Mouse (Mus musculus) frontal cortex, adult (tissue): ENCODE measurements around the gene D3Ertd254e.
"Not testable (repeated sequence)": the region's sequence is repeated elsewhere in the genome, so short reads cannot be mapped to it uniquely, and the experiment has no call there.

Source experiments
- ATAC-seq: cut with Nextera tagmentation; 2 replicates; pipeline ENCODE4 v1.9.2; 2017; ENCODE audit warnings: mild to moderate bottlenecking, moderate library complexity, mixed read lengths; ENCODE audit not compliant: low TSS enrichment

The D3Ertd254e gene

DNA sequence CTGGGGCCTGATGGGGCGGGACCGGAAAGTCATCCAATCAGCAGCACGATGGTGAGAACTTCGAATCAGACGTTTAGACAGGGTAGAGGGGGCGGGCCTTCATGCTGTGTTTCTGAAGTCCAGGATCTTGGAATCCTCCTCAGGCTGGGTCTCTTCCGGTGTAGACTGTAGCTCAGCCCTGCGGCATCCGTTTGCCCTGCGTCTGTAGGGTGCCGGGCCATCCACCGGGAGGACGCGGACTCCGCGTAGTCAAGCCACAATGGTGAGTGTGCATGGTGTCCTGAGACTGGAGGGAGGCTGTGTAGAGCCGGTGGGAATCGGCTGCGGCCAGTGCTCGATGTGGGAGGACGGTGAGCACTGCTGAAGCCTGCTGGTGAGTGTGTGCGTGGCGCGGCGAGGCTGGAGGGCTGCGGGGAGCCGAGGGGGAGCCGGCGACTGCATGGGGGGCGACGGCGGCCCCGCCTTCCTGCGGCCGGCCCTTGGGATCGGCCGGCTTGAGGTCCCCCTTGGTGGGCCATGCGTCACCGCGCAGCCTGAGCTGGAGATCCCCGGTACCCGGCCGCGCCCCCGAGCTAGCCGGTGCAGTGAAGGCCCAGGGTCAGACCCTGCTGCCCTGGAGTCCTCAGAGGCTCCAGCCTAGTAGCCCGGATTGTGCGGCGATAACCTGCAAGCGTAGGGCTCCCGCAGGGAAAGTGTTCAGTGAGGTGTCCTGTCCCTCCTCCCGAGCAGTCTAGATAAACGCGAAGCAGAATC, at the start of gene D3Ertd254e:
TSS of gene D3Ertd254e (plus strand) at position 84 of the 753 bp plus-strand sequence.
- ATAC-seq, result peak; percentile 99

DNA sequence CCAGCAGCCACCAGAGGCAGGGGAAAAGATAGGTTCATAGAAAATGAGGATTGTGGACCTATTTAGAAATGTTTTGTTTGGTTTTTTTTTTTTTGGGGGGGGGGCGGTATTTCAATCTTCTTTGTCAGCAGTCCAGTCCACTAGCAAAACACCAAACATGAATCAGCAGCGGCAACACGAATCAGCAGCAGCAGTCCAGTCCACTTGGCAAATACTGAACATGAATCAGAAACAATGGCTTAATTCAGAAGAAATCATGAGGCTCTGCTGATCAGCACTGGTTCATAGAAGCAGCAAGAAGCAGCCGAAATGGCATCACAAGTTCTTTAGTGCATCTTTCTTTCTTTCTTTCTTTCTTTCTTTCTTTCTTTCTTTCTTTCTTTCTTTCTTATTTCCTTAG, 34.7 kb upstream of the D3Ertd254e start:
- no peak for ATAC-seq

DNA sequence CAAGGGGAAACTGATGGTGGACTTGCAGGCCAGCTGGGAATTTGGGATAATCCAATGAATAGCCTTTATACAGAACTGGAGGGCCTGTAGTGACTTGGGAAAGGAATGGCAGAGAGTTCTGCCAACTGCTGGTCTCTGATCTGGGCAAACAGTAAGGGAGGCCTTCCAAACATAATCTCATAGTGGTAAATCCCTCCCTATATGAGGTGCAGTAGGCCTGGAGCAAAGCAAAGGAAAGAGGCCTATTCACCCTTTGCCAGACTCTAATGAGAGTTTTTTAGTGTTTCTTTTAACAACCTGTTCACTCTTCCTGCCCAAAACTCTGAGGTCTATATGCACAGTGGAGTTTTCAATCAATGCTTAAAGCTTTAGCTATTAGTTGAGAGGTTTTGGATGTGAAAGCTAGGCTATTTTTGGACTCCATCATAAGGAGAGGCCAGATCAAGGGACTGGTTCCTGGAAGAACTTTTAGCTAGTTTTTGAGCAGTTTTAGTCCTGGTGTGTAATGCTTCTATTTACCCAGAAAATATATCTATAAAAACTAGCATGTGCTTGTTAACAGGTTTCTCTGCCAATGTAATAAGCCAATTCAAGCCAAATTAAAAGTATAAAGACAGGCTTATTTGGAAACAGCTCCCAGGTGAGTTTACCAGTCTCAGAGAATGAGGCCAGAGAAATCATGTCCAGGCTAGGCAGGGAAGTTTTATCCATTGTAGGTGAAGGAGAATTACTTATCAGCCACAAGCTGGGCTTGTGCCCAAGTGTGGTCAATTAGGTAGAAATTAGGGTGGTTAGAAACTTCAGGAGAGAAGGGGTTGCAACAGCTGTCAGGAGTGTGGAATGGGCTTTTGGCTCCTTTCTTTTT, 30.9 kb upstream of the D3Ertd254e start:
- no peak for ATAC-seq

DNA sequence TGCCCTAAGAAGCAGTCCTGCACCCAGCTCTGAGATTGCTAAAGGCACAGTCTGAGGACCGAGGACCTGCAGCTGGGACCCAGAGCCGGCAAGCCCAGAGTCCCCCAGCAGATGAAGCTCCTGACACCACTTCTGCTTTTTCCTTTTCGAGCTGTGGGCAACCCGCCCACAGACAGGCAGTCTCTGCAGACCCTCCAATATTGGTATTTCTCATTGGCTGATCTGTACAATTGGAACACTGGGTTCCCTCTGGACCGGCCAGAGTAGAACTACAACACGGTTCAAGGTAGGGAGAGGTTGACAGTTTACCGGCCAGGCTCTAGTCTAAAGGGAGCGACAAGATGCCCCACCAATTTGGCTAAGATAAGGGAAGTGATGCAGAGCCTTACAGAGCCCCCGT, 24.6 kb upstream of the D3Ertd254e start:
- ATAC-seq, result not testable (repeated sequence)

DNA sequence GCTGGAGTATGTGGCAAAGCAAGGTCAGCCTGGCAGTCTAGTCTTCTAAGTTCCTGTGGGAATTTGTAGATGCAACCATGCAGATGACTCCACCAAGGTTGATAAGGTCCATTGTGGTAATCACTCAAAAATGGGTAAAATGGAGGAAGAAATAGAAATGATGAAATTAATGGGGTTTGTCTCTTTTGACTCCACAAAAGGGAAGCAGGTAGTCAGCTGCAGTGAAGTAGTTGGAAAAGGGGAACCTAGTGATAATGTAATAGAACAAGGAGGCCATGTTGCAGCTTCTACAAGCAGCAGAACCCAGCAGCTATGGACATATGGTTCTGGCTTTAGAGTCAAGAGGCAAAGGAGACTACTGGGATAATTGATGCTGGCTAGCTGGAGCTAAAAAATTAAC, 14.7 kb upstream of the D3Ertd254e start:
- no peak for ATAC-seq

DNA sequence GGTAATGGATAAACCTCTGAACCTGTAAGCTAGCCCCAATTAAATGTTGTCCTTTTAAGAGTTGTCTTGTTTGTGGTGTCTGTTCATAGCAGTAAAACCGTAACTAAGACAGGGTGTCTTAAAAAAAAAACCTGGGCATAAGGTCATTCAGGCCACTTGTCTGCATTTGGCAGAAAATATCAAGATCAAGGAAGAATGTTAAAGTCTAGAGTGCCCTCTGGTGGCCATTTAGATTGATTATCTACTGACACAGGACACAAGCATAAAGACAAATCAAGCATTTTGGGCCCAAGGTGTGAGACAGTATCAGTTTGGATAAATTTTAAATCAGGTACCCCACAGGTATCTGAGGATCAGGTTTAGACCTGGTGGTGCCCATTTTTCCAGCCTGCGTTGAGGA, 13.3 kb upstream of the D3Ertd254e start:
- ATAC-seq, result no peak

DNA sequence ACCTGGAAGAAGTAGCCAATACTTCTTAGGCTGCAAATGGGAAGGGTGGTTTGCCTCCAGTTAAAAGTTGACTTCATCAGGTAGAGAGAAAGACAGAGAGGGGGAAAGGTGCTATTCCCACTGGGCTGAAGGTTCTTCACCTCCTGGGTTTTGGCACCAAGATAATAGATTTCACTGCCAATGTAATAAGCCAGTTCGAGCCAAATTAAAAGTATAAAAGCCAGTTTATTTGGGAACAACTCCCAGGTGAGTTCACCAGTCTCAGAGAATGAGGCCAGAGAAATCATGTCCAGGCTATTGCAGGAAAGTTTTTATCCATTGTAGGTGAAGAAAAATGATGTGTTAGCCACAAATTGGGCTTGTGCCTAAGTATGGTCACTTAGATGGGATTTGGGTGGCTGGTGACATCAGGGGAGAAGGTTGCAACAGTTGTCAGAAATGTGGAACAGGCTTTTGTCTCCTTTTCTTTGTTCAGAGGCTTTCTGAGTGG, 12.6 kb upstream of the D3Ertd254e start:
- no peak for ATAC-seq

DNA sequence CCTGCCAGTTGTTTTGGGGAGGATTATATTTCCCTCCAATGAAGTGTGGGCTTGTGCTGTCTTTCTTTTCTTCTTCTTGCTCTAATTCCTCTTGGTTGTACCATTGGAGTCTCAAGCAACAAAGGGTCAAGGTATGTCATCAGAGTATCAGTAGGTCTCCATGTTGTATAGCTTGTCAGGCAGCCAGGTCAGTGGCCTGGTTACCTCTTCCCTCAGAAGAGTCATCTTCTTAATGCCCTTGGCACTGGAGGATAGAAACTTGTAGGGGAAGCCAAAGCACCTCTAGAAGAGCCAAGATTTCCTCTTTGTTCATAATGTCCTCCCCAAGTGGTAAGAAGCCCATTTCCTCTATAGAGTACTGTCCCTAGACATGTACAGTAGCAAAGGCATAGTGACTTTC, 11.8 kb upstream of the D3Ertd254e start:
- no peak for ATAC-seq

DNA sequence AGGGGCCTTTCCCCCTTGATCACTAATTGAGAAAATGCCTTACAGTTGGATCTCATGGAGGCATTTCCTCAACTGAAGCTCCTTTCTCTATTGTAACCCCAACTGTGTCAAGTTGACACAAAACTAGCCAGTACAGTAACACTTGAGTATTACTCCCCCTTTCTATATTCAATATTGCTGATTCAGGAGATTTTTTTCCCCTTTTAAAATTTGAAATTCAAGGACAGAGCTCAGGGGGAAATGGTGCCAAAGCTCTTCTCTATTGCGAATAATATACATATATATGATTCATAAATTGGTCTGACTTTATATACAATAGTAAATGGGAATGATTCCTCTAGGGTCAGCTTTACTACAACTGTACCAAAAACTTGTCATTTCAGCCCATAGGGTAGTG, 282 bp upstream of the D3Ertd254e start:
- no peak for ATAC-seq

DNA sequence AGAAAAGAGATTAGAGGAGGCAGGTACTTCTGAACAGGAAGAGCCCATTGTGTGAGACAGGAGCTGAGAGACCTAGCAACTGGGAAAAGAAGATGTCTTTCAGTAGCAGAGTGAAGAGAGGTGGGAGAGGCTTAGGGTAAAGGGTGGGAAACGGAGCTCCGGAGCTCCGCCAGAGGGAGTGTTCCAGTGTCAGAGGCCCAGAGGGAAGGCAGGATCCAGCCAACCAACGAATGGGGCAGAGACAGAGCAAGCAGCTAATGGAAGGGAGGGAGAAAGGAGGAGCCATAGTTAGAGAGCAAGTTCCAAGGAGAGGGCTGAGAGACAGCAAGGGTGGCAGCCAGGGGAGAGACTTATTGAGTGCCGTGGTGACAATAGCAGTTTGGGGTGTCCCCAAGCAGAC, 4.5 kb downstream of the D3Ertd254e start:
- ATAC-seq, result no peak

DNA sequence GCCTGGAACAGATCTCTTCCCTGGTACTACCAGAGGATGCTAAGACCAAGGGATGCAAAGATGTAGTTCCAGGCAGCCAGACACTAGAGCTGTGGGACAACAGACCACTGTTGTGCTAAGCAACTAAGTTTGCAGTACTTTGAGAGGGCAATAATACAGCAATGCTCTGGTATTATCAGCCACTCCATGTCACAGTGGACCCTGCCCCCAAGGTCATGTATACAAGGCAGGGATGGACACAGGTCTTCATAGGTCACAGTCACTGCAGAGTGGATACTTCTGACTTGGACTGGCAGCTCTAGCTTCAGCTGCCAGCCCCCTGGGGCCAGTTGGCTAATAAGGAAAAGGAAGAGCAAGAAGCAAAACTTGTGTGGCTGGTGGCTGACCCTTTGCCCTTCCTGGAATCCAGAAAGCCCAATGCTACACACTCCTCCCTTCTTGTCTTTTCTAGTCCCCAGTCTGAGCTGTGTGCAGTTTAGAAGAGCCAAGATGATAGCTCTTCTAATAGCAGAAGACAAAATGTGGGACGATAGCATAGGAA, 19.9 kb downstream of the D3Ertd254e start:
- peak; percentile 30; the same call in 1 of the 2 replicates for ATAC-seq

DNA sequence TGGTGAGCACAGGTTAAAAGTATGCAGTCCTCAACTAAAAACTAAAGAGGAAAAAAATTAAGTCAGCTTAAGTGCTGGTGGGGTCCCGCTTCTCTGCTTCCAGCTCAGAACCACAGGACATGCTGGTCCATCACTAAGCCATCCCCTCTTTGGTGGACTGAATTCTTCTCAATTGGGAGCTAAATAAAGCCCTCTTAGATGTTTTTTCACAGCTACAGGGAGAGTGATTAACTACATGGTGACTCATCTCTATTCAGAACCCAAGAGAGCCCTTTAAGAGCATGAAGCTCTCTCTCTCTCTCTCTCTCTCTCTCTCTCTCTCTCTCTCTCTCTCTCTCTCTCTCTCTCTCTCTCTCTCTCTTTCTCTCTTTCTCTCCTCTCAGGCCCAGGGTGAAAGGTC, 20.5 kb downstream of the D3Ertd254e start:
- peak; percentile 87 for ATAC-seq

DNA sequence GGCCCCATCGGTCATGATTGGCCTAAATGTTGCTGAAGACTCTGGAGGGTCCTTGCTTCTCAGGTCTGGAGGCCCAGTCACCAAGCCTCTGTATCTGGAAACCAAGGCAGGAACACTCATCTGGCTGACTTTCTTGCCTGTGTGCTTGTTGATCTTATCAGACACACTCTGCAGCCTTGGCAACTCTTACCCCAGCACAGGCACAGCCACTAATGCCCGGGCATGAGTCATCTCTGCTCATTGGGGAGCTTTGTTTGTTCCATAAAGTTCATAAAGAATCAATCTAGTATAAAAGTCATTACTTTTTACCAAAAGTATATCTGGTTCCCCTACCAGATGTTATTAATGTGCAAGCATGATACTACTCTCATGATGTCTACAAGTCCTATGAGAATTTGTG, 22.9 kb downstream of the D3Ertd254e start:
- no peak for ATAC-seq

DNA sequence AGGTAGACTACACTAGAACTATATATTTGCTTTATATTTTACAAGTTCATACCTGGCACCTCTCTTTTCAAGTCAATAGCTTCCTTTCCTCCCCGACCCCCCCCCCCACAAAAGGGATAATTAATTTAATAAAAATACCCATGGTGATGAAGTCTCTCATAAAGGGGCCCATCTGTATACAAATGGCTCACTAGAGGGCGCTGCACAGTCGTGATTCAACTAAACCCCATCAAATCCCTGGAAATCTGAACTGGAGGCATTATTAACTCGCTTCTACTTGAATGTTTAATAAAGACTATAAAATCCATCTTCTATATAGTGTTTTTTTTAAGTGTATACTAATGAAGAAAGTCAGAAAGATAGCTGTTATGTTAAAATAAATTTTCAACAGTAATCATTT, 30.7 kb downstream of the D3Ertd254e start:
- ATAC-seq, result peak; percentile 59; the same call in 1 of the 2 replicates

DNA sequence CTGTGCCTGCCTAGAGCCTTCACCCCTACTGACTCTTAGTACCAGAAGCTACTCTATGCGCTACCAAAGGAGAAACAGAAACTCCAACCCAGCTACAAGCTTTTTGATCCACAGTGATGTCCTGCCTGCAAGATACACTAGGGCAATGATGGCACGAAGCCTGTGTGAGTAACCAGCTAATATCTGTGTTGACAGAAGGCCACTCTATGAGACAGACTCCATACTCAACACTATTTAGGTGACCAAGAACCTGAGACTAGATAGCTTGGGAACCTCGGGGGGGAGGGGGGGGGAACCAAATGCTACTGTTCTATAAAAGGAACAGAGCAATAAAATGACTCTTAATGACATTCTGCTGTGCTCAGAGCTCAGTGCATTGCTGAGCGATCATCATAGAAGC, 35.7 kb downstream of the D3Ertd254e start:
- ATAC-seq, result no peak

DNA sequence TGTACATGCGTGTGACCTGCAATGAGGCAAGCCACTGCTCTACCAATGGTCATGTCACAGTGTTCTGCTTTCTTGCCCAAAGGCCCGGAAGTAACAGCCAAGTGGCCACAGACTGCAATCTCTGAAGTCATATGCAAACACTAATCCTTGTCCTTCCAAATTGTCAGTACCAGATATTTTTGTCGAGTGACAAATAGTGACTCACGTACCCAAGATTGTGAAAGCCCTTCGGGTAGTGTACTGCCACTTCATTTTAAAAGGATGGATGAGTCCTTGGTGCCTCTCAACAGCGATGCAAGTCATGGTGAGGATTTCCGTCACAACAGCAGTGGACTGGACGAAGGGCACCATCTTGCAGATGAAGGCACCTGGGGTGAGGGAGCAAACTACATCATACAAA, 38.4 kb downstream of the D3Ertd254e start:
- no peak for ATAC-seq

DNA sequence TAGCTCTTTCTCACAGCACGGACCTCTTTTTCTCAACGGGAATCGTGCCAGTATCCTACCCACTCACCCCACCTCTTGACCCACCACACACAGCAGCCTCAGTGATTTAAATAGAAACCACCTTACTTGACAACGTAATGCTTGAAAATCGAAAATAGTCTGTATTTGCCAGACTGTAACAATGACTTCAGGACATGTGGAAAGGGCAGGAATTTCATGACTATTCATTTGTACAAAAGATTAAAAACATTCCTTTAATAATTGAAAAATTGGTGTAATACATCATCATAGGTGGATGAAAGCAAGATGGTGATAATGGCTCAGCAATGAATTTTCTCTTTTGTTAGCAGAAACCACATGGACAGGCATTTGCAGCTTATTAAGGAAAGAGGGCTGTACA, 50.3 kb downstream of the D3Ertd254e start:
- no peak for ATAC-seq

DNA sequence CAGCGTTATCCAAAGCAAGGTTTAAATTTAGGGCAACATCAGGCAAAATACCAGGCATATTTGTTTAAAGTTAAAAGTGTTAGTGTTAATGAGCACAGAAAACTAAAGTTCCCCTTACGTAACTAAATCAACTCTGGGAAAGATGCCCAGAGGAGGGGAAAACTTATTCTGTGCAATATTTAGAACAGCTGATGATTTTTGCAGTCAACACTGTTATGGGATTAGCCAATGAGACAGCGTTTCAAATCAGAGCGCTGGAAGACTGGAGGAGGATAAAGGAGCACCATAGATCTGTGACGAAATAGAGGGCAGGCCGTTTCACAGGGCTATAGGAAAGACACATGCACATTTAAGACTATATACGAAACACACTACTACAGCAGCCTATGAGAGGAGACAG, 52.1 kb downstream of the D3Ertd254e start:
- peak; percentile 95 for ATAC-seq

DNA sequence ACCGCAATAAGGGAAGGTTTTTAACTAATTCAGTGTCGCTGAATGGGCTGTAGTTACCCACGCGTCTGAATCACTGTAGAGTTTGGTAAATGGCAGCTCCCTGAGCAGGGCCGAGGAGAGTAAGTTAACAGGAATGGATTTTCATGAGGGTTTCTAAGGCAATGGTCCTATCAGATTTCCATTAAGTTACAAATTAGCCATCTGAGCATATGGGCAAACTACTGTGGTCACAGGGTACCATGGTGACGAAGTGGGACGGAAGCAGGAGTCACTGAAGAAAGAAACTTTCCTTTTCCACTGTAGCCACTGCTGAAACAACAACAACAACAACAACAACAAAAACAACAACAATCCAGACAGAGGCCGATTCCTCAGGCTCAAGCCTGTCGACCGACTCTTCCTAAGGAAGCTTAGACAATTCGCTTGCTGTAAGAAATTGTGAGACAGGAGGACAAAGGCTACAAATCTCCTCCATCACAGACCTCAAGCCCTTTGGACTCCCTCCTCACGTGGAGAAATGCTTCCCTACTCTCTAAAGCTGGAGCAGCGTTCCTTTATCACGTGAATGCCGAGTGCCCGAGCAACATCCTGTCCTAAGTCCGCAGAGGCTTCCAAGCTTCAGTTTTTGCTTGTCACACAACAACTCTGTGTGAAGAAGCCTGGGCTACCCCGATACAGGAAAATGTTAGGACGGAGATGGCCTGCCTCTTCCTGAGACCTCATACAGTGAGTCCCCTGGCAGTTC, 56.9 kb downstream of the D3Ertd254e start:
- peak; percentile 24; the same call in 1 of the 2 replicates for ATAC-seq

DNA sequence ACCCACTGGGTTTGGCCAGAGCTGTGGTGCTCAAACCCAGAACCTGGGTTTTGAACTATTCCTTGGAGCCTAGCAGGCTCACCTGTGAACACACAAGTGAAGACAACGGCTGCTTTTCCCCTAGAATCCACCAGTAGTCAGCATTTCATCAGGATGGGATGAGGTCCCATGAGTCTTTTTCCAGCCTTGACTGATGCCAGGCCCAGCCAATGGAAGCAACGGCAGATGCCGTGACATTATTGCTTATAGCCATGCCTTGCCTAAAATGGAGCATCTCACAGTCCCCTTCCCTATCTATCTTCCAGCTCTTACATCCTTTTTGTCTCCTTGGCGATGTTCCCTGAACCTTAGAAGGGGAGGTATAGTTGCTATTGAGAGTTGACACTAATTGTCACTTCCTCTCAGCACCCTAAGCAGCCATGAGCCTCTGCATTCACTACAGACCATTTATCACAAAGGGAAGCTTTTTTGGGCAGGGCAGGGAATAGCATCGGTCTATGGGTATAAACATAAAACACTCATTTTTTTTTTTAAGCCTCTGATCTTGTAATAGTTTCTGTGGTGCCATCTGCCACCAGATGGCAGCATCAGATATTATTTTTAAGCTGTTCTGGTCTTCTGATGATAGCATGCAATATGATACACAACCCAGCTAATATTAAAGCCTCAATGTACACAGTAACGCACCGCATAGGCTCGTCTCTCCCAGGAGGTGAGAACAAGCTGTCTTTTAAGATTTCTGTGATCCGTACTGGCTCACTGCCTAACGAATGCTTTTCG, 59.1 kb downstream of the D3Ertd254e start:
- ATAC-seq, result peak; percentile 86

DNA sequence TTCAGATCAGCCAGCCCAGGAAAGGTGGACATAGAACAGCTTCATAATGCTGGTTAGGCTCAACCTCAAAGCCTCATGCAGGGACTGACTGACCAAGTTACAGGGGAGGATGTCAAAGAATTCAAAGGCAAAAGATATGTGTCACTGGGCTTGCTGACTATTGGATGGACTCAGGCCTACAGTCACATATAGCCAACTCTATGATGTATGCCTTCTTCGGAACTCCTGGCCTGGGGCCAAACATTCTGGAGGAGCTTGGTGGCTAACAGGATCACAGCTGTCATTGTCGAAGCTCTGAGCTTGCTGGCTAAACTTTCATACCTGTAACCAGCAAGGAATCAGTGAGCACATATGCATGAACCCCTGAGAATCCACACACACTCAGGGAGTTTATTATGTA, 60.1 kb downstream of the D3Ertd254e start:
- ATAC-seq, result no peak
